Mouse (Mus musculus) kidney, adult 18-20 months (tissue): ENCODE measurements around the gene Abcb6.
A peak's percentile ranks its signal among the peaks of the same experiment; 100 is the strongest.

Experiments used
- DNase-seq: peaks from one replicate; pipeline ENCODE4 v3.0.0; 2021

Abcb6 gene

DNA sequence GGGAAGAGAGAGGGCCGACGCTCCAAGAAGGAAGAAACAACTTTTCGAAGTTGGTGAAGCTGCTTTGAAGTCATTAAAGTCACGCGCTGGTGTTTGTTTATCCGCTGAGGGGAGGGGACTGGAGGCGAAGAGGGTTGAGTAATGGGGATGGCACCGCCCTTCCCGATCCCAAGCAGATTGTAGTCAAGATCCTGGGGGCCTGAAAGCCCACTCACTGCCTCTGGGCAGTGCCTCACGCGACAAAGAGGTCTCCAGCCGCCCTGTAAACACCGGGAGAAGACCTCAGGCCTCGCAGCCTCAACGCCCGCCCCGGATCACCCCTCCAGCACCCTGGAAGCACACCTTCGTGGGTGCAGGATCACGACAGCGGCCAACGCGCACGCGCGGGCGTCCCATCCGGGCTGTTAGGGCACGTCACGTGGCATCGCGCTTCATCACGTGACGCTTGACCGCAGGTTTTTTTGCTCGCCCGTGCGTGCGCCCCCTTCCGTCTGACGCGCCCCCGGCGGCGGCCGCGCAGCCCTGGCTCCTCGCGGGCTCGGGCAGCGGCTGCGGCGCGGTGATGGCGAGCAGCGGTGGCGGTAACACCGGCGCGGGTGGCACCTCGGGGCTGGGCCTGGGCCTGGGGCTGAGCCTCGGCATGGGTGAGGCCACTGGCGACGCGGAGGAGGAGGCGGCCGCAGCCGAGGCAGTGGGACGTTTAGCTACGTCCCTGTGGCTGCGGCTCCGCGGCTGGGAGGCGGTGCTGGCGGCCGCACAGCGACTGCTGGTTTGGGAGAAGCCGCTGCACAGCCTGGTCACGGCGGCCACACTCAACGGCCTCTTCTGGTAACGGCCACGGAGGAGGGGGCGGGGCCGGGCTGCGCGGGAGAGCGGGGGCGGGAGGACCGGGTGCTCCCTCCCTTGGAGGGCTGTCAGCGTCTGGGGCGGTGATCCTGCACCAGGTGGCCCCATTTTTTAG, 37.6 kb downstream of the Abcb6 start, which contains the start of the genes Cnppd1 and Retreg2:
Gene Cnppd1, minus strand, starts transcription at position 411 of the 961 bp plus-strand sequence.
Gene Retreg2, plus strand, starts transcription at position 478 of the 961 bp plus-strand sequence.
- DNase-seq = peak; percentile 98

- peak; percentile 83 for DNase-seq
Measured at GRCm38 (mm10) chr1:75141486-75142190, 38.6 kb downstream of the Abcb6 start.

DNA sequence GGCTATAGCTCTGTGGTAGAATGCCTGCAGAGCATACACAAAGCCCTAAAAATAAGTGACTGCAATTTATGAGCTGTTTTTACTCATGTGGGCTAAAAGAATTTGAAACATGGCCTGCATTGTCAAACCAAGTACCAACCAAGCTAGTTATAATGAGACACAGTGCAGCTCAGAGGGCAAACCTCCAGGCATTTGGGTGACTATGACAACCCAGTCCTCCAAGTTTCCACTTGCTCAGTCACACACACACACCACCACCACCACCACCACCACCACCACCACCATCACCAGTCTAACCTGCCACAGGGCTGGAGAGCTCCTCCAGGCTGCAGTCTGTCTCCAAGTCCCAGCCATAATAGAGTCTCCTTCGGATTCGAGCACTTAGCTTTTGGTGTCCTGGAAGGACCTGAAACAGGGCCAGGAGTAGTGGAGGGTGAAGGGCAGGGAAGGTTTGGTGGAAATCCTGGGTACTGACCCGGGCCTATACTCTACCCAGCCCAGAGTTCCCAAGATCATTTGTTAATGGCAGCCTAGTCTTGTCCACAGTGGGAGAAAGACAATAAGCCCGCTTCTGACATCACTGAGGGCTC, 39.5 kb downstream of the Abcb6 start:
- peak; percentile 52 for DNase-seq

GRCm38 (mm10) chr1:75138448-75138847, 41.7 kb downstream of the Abcb6 start:
- DNase-seq = no peak

GRCm38 (mm10) chr1:75136730-75137129, 43.5 kb downstream of the Abcb6 start:
- DNase-seq = no peak

DNA sequence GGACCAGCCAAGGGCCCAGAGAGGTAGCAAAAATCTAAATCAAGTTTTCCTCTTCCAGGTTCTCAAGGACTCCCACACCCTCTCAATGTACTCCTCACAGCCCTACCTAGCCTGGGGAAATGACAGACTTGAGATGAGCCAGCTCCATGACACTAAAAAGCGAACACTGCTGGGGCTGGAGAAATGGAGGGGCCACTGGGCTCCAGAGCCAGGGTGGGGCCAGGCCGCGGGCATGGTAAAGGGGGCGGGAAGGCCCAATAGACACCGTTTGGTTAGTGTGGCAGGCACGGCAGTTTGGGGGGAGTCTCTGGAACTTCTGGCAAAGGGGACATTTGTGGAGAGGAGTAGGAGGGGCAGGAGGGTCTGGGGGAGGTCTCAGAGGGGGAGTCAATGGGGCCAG, 43.9 kb downstream of the Abcb6 start:
- no peak for DNase-seq

- DNase-seq = peak; percentile 57
Measured at GRCm38 (mm10) chr1:75133421-75134207, 46.6 kb downstream of the Abcb6 start, which contains the start of gene Slc23a3. Gene Slc23a3 (minus strand): TSS chr1:75133890.

GRCm38 (mm10) chr1:75128641-75129040, 51.6 kb downstream of the Abcb6 start:
- DNase-seq = no peak

GRCm38 (mm10) chr1:75125418-75125817, 54.8 kb downstream of the Abcb6 start:
- DNase-seq = no peak

- DNase-seq = peak; percentile 98
Measured at GRCm38 (mm10) chr1:75124346-75125321, 55.6 kb downstream of the Abcb6 start, which contains the start of gene Nhej1. Gene Nhej1 (minus strand): TSS chr1:75125200.

GRCm38 (mm10) chr1:75122211-75122610, 58.0 kb downstream of the Abcb6 start:
- DNase-seq = no peak
